Mouse (Mus musculus): ENCODE measurements around the gene Ccdc34.

DNA sequence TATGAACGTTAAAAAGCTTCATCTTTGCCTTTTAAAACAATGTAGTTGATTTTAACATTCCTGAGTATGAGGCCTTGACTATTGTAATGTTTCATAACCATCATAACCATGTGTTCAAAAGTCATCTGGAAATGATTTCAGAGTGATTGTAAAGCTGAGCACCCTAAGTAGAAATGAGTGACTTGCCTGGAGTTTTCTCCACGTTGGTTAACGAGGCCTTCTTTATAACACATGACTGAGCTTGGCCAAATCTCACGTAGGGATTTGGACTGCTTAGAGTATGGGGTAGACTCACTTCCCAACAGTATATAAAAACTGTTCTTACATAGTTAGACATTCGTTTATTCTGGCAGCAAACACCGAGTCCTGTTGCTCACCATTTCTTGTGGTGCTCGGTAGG is 44.7 kb upstream of the Ccdc34 start:
- TF ChIP-seq CTCF (IDR thresholded peaks at IDR 0.05; ENCODE audit: low read depth) = no peak
- TF ChIP-seq EP300 (IDR thresholded peaks at IDR 0.05; ENCODE audit: low read depth) = no peak
